Mouse (Mus musculus) gastrocnemius, adult 18-20 months (tissue): ENCODE measurements around the gene Nab1. TPM values are rescaled to one million over a fixed set of nuclear protein-coding genes. Genes with fewer than 3 reads are reported as not detected.

Source experiments
- total RNA-seq, 2 experiments: library from RNA; stranded (reverse); gene quantifications; 2 replicates each; pipeline ENCODE4 v1.2.3; 2021

The Nab1 gene
- total RNA-seq, 2 experiments from 2014 or later: 8.3 to 9.8 TPM

Other genes with a start within 250 kb of the Nab1 start
- gene Nemp2, start 130.0 kb upstream of the Nab1 start, total RNA-seq: under 1 TPM; 0.27 to 0.45 TPM
- gene Mfsd6, start 226.8 kb upstream of the Nab1 start, total RNA-seq: 1 to 10 TPM; 5.1 to 5.3 TPM